Mouse (Mus musculus) ES-E14 (cell line): Measurements from ENCODE around the gene Tmem163.

Experiments used
- CHD2 ChIP-seq: IDR thresholded peaks from 2 replicates; pipeline ENCODE4 v1.6.1; 2014; ENCODE audit warnings: mild to moderate bottlenecking, low read depth, low read length, inconsistent platforms
- HCFC1 ChIP-seq: IDR thresholded peaks from 2 replicates; pipeline ENCODE4 v1.6.1; 2012; ENCODE audit warnings: low read length, inconsistent platforms, borderline replicate concordance; ENCODE audit not compliant: insufficient read depth
- MAFK ChIP-seq: IDR thresholded peaks from 2 replicates; pipeline ENCODE4 v1.6.1; 2014; ENCODE audit warnings: mild to moderate bottlenecking, low read depth, low read length, inconsistent platforms; ENCODE audit not compliant: insufficient read depth
- ZC3H11A ChIP-seq: IDR thresholded peaks from 2 replicates; pipeline ENCODE4 v1.6.1; 2012; ENCODE audit warnings: low read depth, mild to moderate bottlenecking, inconsistent platforms, low read length, borderline replicate concordance
- ZNF384 ChIP-seq: IDR thresholded peaks from 2 replicates; pipeline ENCODE4 v1.6.1; 2012; ENCODE audit warnings: low read depth, low read length, inconsistent platforms

DNA sequence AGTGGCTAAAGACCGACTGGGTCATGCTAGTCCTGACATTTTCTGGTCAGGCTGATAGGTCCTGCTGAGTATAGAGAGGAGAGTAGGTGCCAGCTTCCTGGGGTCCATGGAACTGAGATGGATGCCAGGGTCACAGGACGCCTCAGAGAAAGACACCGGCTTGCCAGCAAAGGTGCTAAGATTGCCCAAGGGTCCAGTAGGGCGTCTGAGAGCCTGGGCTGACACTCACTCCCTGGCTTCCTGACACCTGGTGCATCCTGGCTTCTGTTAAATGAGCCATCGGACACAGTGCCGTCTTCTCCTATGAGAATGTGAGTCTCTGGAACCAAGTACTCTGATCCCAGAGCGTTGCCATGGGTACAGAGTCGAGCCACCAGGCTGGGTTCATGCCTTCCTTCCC is 170.4 kb downstream of the Tmem163 start:
- no peak for TF ChIP-seq CHD2
- TF ChIP-seq HCFC1: no peak
- TF ChIP-seq ZC3H11A: no peak
- TF ChIP-seq MAFK: no peak
- no peak for TF ChIP-seq ZNF384
